Mouse (Mus musculus): ENCODE data around the gene Zfp846.
"Not testable (repeated sequence)": the region's sequence is repeated elsewhere in the genome, so short reads cannot be mapped to it uniquely, and the experiment has no call there.

Gene Zfp846

GRCm38 (mm10) chr9:20581175-20581634 lies at the start of gene Zfp846:
TSS of gene Zfp846 (plus strand) at chr9:20581291.
- peak; percentile 84 for DNase-seq (ENCODE audit: low read depth)

GRCm38 (mm10) chr9:20534326-20534926 lies 46.7 kb upstream of the Zfp846 start:
- no peak for DNase-seq (ENCODE audit: low read depth)

- DNase-seq (ENCODE audit: low read depth) = no peak
These were observed 44.5 kb upstream of the Zfp846 start for GRCm38 (mm10) chr9:20536598-20536997.

GRCm38 (mm10) chr9:20543496-20543895 lies 37.6 kb upstream of the Zfp846 start:
- no peak for DNase-seq (ENCODE audit: low read depth)

- no peak for DNase-seq (ENCODE audit: low read depth)
These were observed 36.8 kb upstream of the Zfp846 start for GRCm38 (mm10) chr9:20544070-20544821.

GRCm38 (mm10) chr9:20545151-20545550 lies 35.9 kb upstream of the Zfp846 start:
- no peak for DNase-seq (ENCODE audit: low read depth)

GRCm38 (mm10) chr9:20551781-20552275 lies 29.3 kb upstream of the Zfp846 start:
- no peak for DNase-seq (ENCODE audit: low read depth)

- DNase-seq (ENCODE audit: low read depth) = no peak
These were observed 28.4 kb upstream of the Zfp846 start for GRCm38 (mm10) chr9:20552698-20553097.

- DNase-seq (ENCODE audit: low read depth) = no peak
These were observed 18.9 kb upstream of the Zfp846 start for GRCm38 (mm10) chr9:20562177-20562576.

- not testable (repeated sequence) for DNase-seq (ENCODE audit: low read depth)
These were observed 15.6 kb upstream of the Zfp846 start for GRCm38 (mm10) chr9:20565326-20566030.

GRCm38 (mm10) chr9:20571060-20571459 lies 10.0 kb upstream of the Zfp846 start:
- DNase-seq (ENCODE audit: low read depth) = no peak

- DNase-seq (ENCODE audit: low read depth) = no peak
These were observed 4.5 kb upstream of the Zfp846 start for GRCm38 (mm10) chr9:20576591-20576990.

- DNase-seq (ENCODE audit: low read depth) = no peak
These were observed 20.2 kb downstream of the Zfp846 start for GRCm38 (mm10) chr9:20601270-20601669.

- DNase-seq (ENCODE audit: low read depth) = no peak
These were observed 25.2 kb downstream of the Zfp846 start for GRCm38 (mm10) chr9:20606269-20606668.

GRCm38 (mm10) chr9:20607100-20607974 lies 26.2 kb downstream of the Zfp846 start:
- peak; percentile 80 for DNase-seq (ENCODE audit: low read depth)

GRCm38 (mm10) chr9:20609831-20610464 lies 28.9 kb downstream of the Zfp846 start:
- no peak for DNase-seq (ENCODE audit: low read depth)

- no peak for DNase-seq (ENCODE audit: low read depth)
These were observed 30.9 kb downstream of the Zfp846 start for GRCm38 (mm10) chr9:20611976-20612375.

GRCm38 (mm10) chr9:20616685-20617084 lies 35.6 kb downstream of the Zfp846 start:
- DNase-seq (ENCODE audit: low read depth) = no peak

- DNase-seq (ENCODE audit: low read depth) = no peak
These were observed 50.2 kb downstream of the Zfp846 start for GRCm38 (mm10) chr9:20631332-20631731.

- DNase-seq (ENCODE audit: low read depth) = not testable (repeated sequence)
These were observed 54.6 kb downstream of the Zfp846 start for GRCm38 (mm10) chr9:20635676-20636075.

- DNase-seq (ENCODE audit: low read depth) = no peak
These were observed 55.2 kb downstream of the Zfp846 start for GRCm38 (mm10) chr9:20636256-20636655.
